Mouse (Mus musculus): ENCODE data around the gene Mtmr14. TPM values are rescaled to one million over a fixed set of nuclear protein-coding genes. Genes with fewer than 3 reads are reported as not detected.

The Mtmr14 gene
- polyA plus RNA-seq, 1 experiment = 29.8 TPM

GRCm38 (mm10) chr6:113281676-113282075 lies 44.0 kb downstream of the Mtmr14 start:
- no peaks in the 10 kb centered on the region for H3K27me3 ChIP-seq (ENCODE audit: control insufficient read depth, insufficient read depth, low read length)
- peaks cover 20% of the 10 kb centered on the region for H3K4me1 ChIP-seq (ENCODE audit: control insufficient read depth, insufficient read depth, low read length)
- no peaks in the 10 kb centered on the region for H3K36me3 ChIP-seq (ENCODE audit: control insufficient read depth, insufficient read depth, low read length)
- H3K4me3 ChIP-seq (ENCODE audit: control insufficient read depth, low read depth, low read length) = no peak overlapping the region
- no peak for TF ChIP-seq CTCF (IDR thresholded peaks at IDR 0.05; ENCODE audit: control insufficient read depth, insufficient read depth, insufficient replicate concordance, low read depth, low read length)
- H3K27ac ChIP-seq (ENCODE audit: control insufficient read depth, insufficient read depth, low read depth, low read length) = no peak overlapping the region

GRCm38 (mm10) chr6:113282101-113282802 lies 44.6 kb downstream of the Mtmr14 start, which contains the start of gene Cpne9:
Cpne9 (plus strand) TSS chr6:113282307.
- H3K4me1 ChIP-seq (ENCODE audit: control insufficient read depth, insufficient read depth, low read length) = peaks cover 20% of the 10 kb centered on the region
- H3K27ac ChIP-seq (ENCODE audit: control insufficient read depth, insufficient read depth, low read depth, low read length) = no peak within 1 kb of the TSS
- H3K4me3 ChIP-seq (ENCODE audit: control insufficient read depth, low read depth, low read length) = peak within 1 kb of the TSS; percentile 10; the same call in 1 of the 2 replicates
- no peaks in the 10 kb centered on the region for H3K36me3 ChIP-seq (ENCODE audit: control insufficient read depth, insufficient read depth, low read length)
- H3K27me3 ChIP-seq (ENCODE audit: control insufficient read depth, insufficient read depth, low read length) = no peaks in the 10 kb centered on the region
- no peak for TF ChIP-seq CTCF (IDR thresholded peaks at IDR 0.05; ENCODE audit: control insufficient read depth, insufficient read depth, insufficient replicate concordance, low read depth, low read length)
- no peak for TF ChIP-seq POLR2A (IDR thresholded peaks at IDR 0.05; ENCODE audit: control insufficient read depth, low read depth, low read length)

- Histone ChIP-seq H3K4me3 (ENCODE audit: control insufficient read depth, low read depth, low read length) (no peak overlapping the region), H3K27ac (ENCODE audit: control insufficient read depth, insufficient read depth, low read depth, low read length) (no peak overlapping the region), H3K27me3 (ENCODE audit: control insufficient read depth, insufficient read depth, low read length) (no peaks in the 10 kb centered on the region), H3K4me1 (ENCODE audit: control insufficient read depth, insufficient read depth, low read length) (peaks cover 20% of the 10 kb centered on the region), H3K36me3 (ENCODE audit: control insufficient read depth, insufficient read depth, low read length) (no peaks in the 10 kb centered on the region)
- no peak for TF ChIP-seq POLR2A (IDR thresholded peaks at IDR 0.05; ENCODE audit: control insufficient read depth, low read depth, low read length)
Observed at GRCm38 (mm10) chr6:113282969-113283368, 45.3 kb downstream of the Mtmr14 start.

GRCm38 (mm10) chr6:113283500-113283899 lies 45.9 kb downstream of the Mtmr14 start:
- Histone ChIP-seq H3K36me3 (ENCODE audit: control insufficient read depth, insufficient read depth, low read length) (no peaks in the 10 kb centered on the region), H3K4me1 (ENCODE audit: control insufficient read depth, insufficient read depth, low read length) (peaks cover 20% of the 10 kb centered on the region), H3K27ac (ENCODE audit: control insufficient read depth, insufficient read depth, low read depth, low read length) (no peak overlapping the region), H3K27me3 (ENCODE audit: control insufficient read depth, insufficient read depth, low read length) (no peaks in the 10 kb centered on the region), H3K4me3 (ENCODE audit: control insufficient read depth, low read depth, low read length) (no peak overlapping the region)
- TF ChIP-seq POLR2A (IDR thresholded peaks at IDR 0.05; ENCODE audit: control insufficient read depth, low read depth, low read length) = no peak
- no peak for TF ChIP-seq CTCF (IDR thresholded peaks at IDR 0.05; ENCODE audit: control insufficient read depth, insufficient read depth, insufficient replicate concordance, low read depth, low read length)

- Histone ChIP-seq H3K4me1 (ENCODE audit: control insufficient read depth, insufficient read depth, low read length) (peaks cover 20% of the 10 kb centered on the region), H3K36me3 (ENCODE audit: control insufficient read depth, insufficient read depth, low read length) (no peaks in the 10 kb centered on the region), H3K27ac (ENCODE audit: control insufficient read depth, insufficient read depth, low read depth, low read length) (no peak overlapping the region), H3K4me3 (ENCODE audit: control insufficient read depth, low read depth, low read length) (no peak overlapping the region), H3K27me3 (ENCODE audit: control insufficient read depth, insufficient read depth, low read length) (no peaks in the 10 kb centered on the region)
- TF ChIP-seq POLR2A (IDR thresholded peaks at IDR 0.05; ENCODE audit: control insufficient read depth, low read depth, low read length) (no peak), CTCF (IDR thresholded peaks at IDR 0.05; ENCODE audit: control insufficient read depth, insufficient read depth, insufficient replicate concordance, low read depth, low read length) (no peak)
Observed at GRCm38 (mm10) chr6:113284931-113285330, 47.3 kb downstream of the Mtmr14 start.

GRCm38 (mm10) chr6:113286316-113286715 lies 48.7 kb downstream of the Mtmr14 start:
- no peak for TF ChIP-seq CTCF (IDR thresholded peaks at IDR 0.05; ENCODE audit: control insufficient read depth, insufficient read depth, insufficient replicate concordance, low read depth, low read length)
- TF ChIP-seq POLR2A (IDR thresholded peaks at IDR 0.05; ENCODE audit: control insufficient read depth, low read depth, low read length) = no peak
- Histone ChIP-seq H3K4me3 (ENCODE audit: control insufficient read depth, low read depth, low read length) (no peak overlapping the region; the same call in 1 of the 2 replicates), H3K27me3 (ENCODE audit: control insufficient read depth, insufficient read depth, low read length) (no peaks in the 10 kb centered on the region), H3K4me1 (ENCODE audit: control insufficient read depth, insufficient read depth, low read length) (peaks cover 20% of the 10 kb centered on the region), H3K36me3 (ENCODE audit: control insufficient read depth, insufficient read depth, low read length) (no peaks in the 10 kb centered on the region), H3K27ac (ENCODE audit: control insufficient read depth, insufficient read depth, low read depth, low read length) (no peak overlapping the region)

GRCm38 (mm10) chr6:113287236-113287635 lies 49.6 kb downstream of the Mtmr14 start:
- Histone ChIP-seq H3K27ac (ENCODE audit: control insufficient read depth, insufficient read depth, low read depth, low read length) (no peak overlapping the region), H3K36me3 (ENCODE audit: control insufficient read depth, insufficient read depth, low read length) (no peaks in the 10 kb centered on the region), H3K27me3 (ENCODE audit: control insufficient read depth, insufficient read depth, low read length) (no peaks in the 10 kb centered on the region), H3K4me3 (ENCODE audit: control insufficient read depth, low read depth, low read length) (no peak overlapping the region), H3K4me1 (ENCODE audit: control insufficient read depth, insufficient read depth, low read length) (peaks cover 19% of the 10 kb centered on the region)
- TF ChIP-seq CTCF (IDR thresholded peaks at IDR 0.05; ENCODE audit: control insufficient read depth, insufficient read depth, insufficient replicate concordance, low read depth, low read length) = no peak
- no peak for TF ChIP-seq POLR2A (IDR thresholded peaks at IDR 0.05; ENCODE audit: control insufficient read depth, low read depth, low read length)
